Mouse (Mus musculus): Measurements from ENCODE around the gene Tesmin. TPM values are rescaled to one million over a fixed set of nuclear protein-coding genes. Genes with fewer than 3 reads are reported as not detected.

The Tesmin gene
- 0.18 and 0.20 TPM in 2 replicates for polyA plus RNA-seq (2012; rRNA removed)

DNA sequence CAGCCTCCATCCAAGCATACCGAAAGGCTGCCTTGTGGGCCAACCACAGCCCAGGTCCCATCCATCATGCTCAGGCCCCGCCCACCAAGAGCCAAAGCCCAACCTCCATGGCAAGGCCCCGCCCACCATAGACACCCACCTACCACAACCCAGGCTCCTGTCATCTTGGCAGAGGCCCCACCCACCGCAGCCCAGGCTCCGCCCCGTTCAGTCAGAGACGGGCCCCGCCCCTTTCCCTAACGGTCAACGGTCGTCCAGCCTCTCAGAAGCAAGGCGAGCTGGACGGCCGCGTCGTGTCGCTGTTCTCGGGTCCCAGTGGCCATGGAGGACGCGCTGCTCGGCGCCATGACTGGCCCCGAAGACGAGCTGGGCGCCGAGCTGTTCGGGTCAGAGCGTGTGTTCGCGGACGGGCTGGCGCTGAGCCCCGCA lies at the start of gene Tesmin:
Gene Tesmin, plus strand, starts transcription at position 229 of the 429 bp plus-strand sequence.

DNA sequence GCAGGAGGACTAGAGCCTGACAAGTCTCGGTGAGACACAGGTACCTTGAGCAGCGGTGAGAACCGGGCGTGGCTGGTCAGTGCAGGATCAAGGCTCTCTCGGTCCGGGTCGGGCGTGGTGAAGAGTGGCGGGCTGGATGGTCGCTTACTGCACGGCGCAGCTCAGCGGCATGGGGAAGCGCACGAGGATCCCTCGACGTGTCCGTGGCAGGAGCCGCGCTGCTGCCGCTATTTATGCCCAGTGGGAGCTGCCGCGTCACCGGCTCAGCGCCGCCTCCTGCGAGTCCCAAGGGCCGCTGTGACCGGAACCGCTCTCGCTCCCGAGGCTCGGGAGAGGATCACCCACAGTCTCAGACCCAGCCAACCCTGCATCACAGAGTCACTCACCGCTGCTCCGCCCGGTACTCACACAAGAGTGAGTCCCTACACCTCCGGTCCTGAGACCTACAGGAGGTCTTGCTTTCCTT lies 25.6 kb downstream of the Tesmin start, which contains the start of gene Gal:
Gene Gal, minus strand, starts transcription at position 277 of the 466 bp plus-strand sequence.

Other genes starting within 250 kb of the Tesmin start
- gene Mrpl21, start 106.0 kb upstream of the Tesmin start, polyA plus RNA-seq (2012; rRNA removed) = 38.6 and 43.7 TPM in 2 replicates
- gene Ighmbp2, start 105.8 kb upstream of the Tesmin start, polyA plus RNA-seq (2012; rRNA removed) = 1.5 and 1.6 TPM in 2 replicates
- 4.7 and 5.2 TPM in 2 replicates for gene Cpt1a, start 66.5 kb upstream of the Tesmin start, polyA plus RNA-seq (2012; rRNA removed)
- gene Gal, start 25.7 kb downstream of the Tesmin start, polyA plus RNA-seq (2012; rRNA removed) = 0.08 TPM in 1 of 2 replicates, not detected in the other
- gene Ppp6r3, start 186.9 kb downstream of the Tesmin start, polyA plus RNA-seq (2012; rRNA removed) = 23.1 and 27.0 TPM in 2 replicates

All from liver, embryonic 14 days (tissue).